Mouse (Mus musculus) gastrocnemius, adult 2 months (tissue): ENCODE results near the gene Syt9. TPM values are rescaled to one million over a fixed set of nuclear protein-coding genes. Genes with fewer than 3 reads are reported as not detected.

ENCODE experiments used
- DNase-seq: peaks from one replicate; pipeline ENCODE4 v3.0.0; 2022
- H3K27ac ChIP-seq: fragments of 200-600 bp; 2 replicates; pipeline ENCODE4 v1.8.1; 2022; ENCODE audit warnings: mild to moderate bottlenecking
- H3K4me3 ChIP-seq: fragments of 200-600 bp; 2 replicates; pipeline ENCODE4 v1.8.1; 2022; ENCODE audit warnings: mild to moderate bottlenecking, moderate library complexity
- CTCF ChIP-seq: fragments of 200-600 bp; IDR thresholded peaks from 2 replicates; pipeline ENCODE4 v1.8.1; 2022; ENCODE audit warnings: antibody characterized with exemption, mild to moderate bottlenecking, moderate library complexity
- intact Hi-C: fragments of 180-260 bp; cut with DNase I; formaldehyde crosslinking; loops from one replicate; pipeline ENCODE4 v1.15.1; 2025
- total RNA-seq, 2 experiments: library from RNA; stranded (reverse); gene quantifications; 2 replicates each; pipeline ENCODE4 v1.2.3; 2021

Syt9 gene
- total RNA-seq, 2 experiments from 2014 or later = 0.33 to 0.38 TPM

GRCm38 (mm10) chr7:107400061-107400799 lies 29.7 kb downstream of the Syt9 start:
- no peak for DNase-seq
- no peak for TF ChIP-seq CTCF
- intact Hi-C loops = no loop called here
- H3K27ac ChIP-seq = no peak overlapping the region
- H3K4me3 ChIP-seq = no peak overlapping the region

- no peak for DNase-seq
- no peak overlapping the region for H3K27ac ChIP-seq
- TF ChIP-seq CTCF = no peak
- H3K4me3 ChIP-seq = no peak overlapping the region
- intact Hi-C loops = no loop called here
Measured at GRCm38 (mm10) chr7:107403261-107403660, 32.7 kb downstream of the Syt9 start.

GRCm38 (mm10) chr7:107414928-107415327 lies 44.4 kb downstream of the Syt9 start:
- no peak for DNase-seq
- Histone ChIP-seq H3K27ac (no peak overlapping the region), H3K4me3 (no peak overlapping the region)
- intact Hi-C loops = no loop called here
- TF ChIP-seq CTCF = no peak

- H3K27ac ChIP-seq = no peak overlapping the region
- no peak for DNase-seq
- TF ChIP-seq CTCF = no peak
- H3K4me3 ChIP-seq = no peak overlapping the region
- intact Hi-C loops = no loop called here
Measured at GRCm38 (mm10) chr7:107417043-107417850, 46.7 kb downstream of the Syt9 start.

GRCm38 (mm10) chr7:107437381-107437780 lies 66.9 kb downstream of the Syt9 start:
- no peak for DNase-seq
- H3K4me3 ChIP-seq = no peak overlapping the region
- intact Hi-C loops = no loop called here
- H3K27ac ChIP-seq = no peak overlapping the region
- TF ChIP-seq CTCF = no peak

GRCm38 (mm10) chr7:107444579-107444978 lies 74.1 kb downstream of the Syt9 start:
- intact Hi-C loops = no loop called here
- no peak overlapping the region for H3K27ac ChIP-seq
- TF ChIP-seq CTCF = no peak
- H3K4me3 ChIP-seq = no peak overlapping the region
- no peak for DNase-seq

- intact Hi-C loops = loop anchor here (1.0 kb wide), 1 partner anchor 11 kb away; no protein-coding TSS in a partner anchor
- TF ChIP-seq CTCF = no peak
- no peak for DNase-seq
- Histone ChIP-seq H3K27ac (no peak overlapping the region), H3K4me3 (no peak overlapping the region)
Measured at GRCm38 (mm10) chr7:107454660-107455059, 84.1 kb downstream of the Syt9 start.

- Histone ChIP-seq H3K27ac (no peak overlapping the region), H3K4me3 (no peak overlapping the region)
- no peak for DNase-seq
- no peak for TF ChIP-seq CTCF
- intact Hi-C loops = loop anchor here (1.0 kb wide), 1 partner anchor 12 kb away; no protein-coding TSS in a partner anchor
Measured at GRCm38 (mm10) chr7:107455118-107455521, 84.6 kb downstream of the Syt9 start.

- no peak overlapping the region for H3K27ac ChIP-seq
- DNase-seq = no peak
- no peak for TF ChIP-seq CTCF
- intact Hi-C loops = no loop called here
- no peak overlapping the region for H3K4me3 ChIP-seq
Measured at GRCm38 (mm10) chr7:107461167-107461566, 90.6 kb downstream of the Syt9 start.

GRCm38 (mm10) chr7:107461699-107462440 lies 91.3 kb downstream of the Syt9 start:
- H3K27ac ChIP-seq = no peak overlapping the region
- no peak overlapping the region for H3K4me3 ChIP-seq
- TF ChIP-seq CTCF = no peak
- DNase-seq = no peak
- intact Hi-C loops = no loop called here

- no peak for TF ChIP-seq CTCF
- intact Hi-C loops = no loop called here
- no peak for DNase-seq
- Histone ChIP-seq H3K4me3 (no peak overlapping the region), H3K27ac (no peak overlapping the region)
Measured at GRCm38 (mm10) chr7:107462962-107463361, 92.4 kb downstream of the Syt9 start.

- no peak overlapping the region for H3K4me3 ChIP-seq
- no peak overlapping the region for H3K27ac ChIP-seq
- no peak for DNase-seq
- intact Hi-C loops = no loop called here
- TF ChIP-seq CTCF = no peak
Measured at GRCm38 (mm10) chr7:107465081-107465480, 94.6 kb downstream of the Syt9 start.
